Mouse (Mus musculus): Measurements from ENCODE around the gene Jaml. TPM values are rescaled to one million over a fixed set of nuclear protein-coding genes. Genes with fewer than 3 reads are reported as not detected.

The Jaml gene
- polyA plus RNA-seq, 1 experiment, result not detected

DNA sequence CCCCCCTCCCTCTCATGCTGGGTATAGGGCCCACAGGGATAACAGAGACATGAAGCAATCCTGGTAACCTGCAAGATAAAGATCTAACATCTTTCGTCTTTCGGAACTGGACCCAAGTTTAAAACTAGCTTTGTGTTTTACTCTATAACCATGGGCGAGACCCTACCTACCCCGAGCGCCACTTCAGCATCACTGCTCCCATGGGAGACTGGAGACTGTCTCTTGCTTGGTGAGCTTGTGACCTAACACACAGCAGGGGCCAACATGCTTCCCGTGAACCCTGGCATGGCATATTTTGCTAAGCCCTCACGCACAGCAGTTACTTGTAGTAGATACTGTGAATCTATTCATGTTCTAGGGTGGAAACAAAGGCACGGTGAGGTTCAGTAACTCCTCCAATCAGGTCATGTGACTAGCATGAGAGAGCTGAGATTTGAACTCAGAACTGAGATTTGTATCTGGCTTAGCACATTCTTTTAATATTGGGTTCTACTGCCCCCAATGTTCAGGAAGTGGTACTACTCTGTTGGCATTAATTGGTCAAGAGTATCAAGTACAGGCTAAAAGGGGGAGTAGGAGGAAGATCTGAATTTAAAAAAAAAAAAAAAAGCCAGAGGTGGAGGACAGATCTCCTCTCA lies 40.5 kb downstream of the Jaml start:
- no peaks in the 10 kb centered on the region for H3K79me2 ChIP-seq (ENCODE audit: control insufficient read depth, insufficient read depth)
- H3ac ChIP-seq (ENCODE audit: control insufficient read depth, insufficient read length, low read depth), result no peak overlapping the region
- TF ChIP-seq FOSL1 (IDR thresholded peaks at IDR 0.05; ENCODE audit: insufficient read depth, low read length, poor library complexity, severe bottlenecking), result no peak
- no peak for TF ChIP-seq MAX (IDR thresholded peaks at IDR 0.05)
- TF ChIP-seq CTCF (IDR thresholded peaks at IDR 0.05; ENCODE audit: control insufficient read depth, insufficient read depth, insufficient read length), result no peak
- no peaks in the 10 kb centered on the region for H3K79me3 ChIP-seq (ENCODE audit: low read depth)
- H3K36me3 ChIP-seq (ENCODE audit: control insufficient read depth, insufficient read depth), result no peaks in the 10 kb centered on the region
- H3K4me3 ChIP-seq (ENCODE audit: insufficient read depth, poor library complexity, severe bottlenecking), result no peak overlapping the region
- H3K27me3 ChIP-seq (ENCODE audit: control insufficient read depth, insufficient read depth, insufficient read length), result peaks cover 53% of the 10 kb centered on the region

DNA sequence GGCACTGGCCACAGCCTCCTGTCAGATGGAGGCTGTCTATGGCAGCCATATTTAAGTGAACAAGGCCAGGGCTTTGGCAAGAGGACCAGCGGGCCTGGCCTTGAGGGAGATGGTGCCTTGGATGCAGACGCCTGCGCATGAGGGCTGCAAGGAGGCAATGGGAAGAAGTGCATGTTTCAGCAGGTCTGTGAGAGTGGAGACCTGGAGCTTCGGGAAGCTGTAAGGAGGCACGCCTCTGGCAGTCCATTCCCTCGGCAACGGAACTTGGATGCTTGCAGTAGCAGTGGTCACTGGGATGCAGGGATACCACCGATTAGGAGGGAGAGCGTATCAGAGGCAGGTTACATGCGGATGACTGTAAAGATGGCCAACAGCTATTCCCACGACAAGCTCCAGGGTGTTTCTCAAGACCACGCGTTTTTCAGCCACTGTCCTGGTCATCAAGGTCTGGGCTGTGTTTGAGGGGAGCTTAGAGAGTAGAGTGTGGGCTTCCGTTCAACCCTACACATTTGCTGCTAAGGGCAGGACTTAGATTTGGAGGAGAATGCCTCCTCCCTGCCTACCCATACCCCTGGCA lies 41.1 kb downstream of the Jaml start:
- no peaks in the 10 kb centered on the region for H3K79me3 ChIP-seq (ENCODE audit: low read depth)
- TF ChIP-seq MAX (IDR thresholded peaks at IDR 0.05) (no peak), CEBPB (IDR thresholded peaks at IDR 0.05; ENCODE audit: low read depth) (no peak), CTCF (IDR thresholded peaks at IDR 0.05; ENCODE audit: control insufficient read depth, insufficient read depth, insufficient read length) (no peak), FOSL1 (IDR thresholded peaks at IDR 0.05; ENCODE audit: insufficient read depth, low read length, poor library complexity, severe bottlenecking) (no peak), MYOG (IDR thresholded peaks at IDR 0.05; ENCODE audit: control insufficient read depth, extremely low read depth, insufficient read length) (no peak), MYOD1 (IDR thresholded peaks at IDR 0.05; ENCODE audit: control insufficient read depth, insufficient read length, low read depth) (no peak), USF1 (IDR thresholded peaks at IDR 0.05; ENCODE audit: low read depth) (no peak)
- H3K4me3 ChIP-seq (ENCODE audit: insufficient read depth, poor library complexity, severe bottlenecking), result no peak overlapping the region
- no peak overlapping the region for H3ac ChIP-seq (ENCODE audit: control insufficient read depth, insufficient read length, low read depth)
- no peaks in the 10 kb centered on the region for H3K36me3 ChIP-seq (ENCODE audit: control insufficient read depth, insufficient read depth)
- peaks cover 59% of the 10 kb centered on the region for H3K27me3 ChIP-seq (ENCODE audit: control insufficient read depth, insufficient read depth, insufficient read length)
- no peaks in the 10 kb centered on the region for H3K79me2 ChIP-seq (ENCODE audit: control insufficient read depth, insufficient read depth)

DNA sequence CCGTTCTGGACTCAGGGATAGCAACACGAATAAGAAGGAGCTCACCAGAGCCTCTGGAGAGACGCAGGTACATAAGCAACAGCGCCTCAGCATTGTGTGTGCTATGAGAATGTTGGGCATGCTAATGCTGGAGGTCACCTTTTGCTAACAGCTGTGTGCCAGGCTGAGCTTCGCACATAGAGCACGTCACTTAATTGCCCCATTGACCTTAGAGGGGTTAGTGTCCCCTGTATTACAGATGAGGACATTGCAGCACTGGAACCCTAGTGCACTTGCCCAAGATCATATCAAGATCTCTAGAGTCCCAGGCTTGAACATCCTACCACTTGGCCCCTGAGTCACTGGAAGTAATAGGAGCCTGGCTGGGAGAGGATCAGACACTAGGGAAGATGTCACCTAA lies 41.6 kb downstream of the Jaml start:
- Histone ChIP-seq H3K79me2 (ENCODE audit: control insufficient read depth, insufficient read depth) (no peaks in the 10 kb centered on the region), H3K27me3 (ENCODE audit: control insufficient read depth, insufficient read depth, insufficient read length) (peaks cover 60% of the 10 kb centered on the region), H3K79me3 (ENCODE audit: low read depth) (no peaks in the 10 kb centered on the region), H3K4me3 (ENCODE audit: insufficient read depth, poor library complexity, severe bottlenecking) (no peak overlapping the region), H3ac (ENCODE audit: control insufficient read depth, insufficient read length, low read depth) (no peak overlapping the region), H3K36me3 (ENCODE audit: control insufficient read depth, insufficient read depth) (no peaks in the 10 kb centered on the region)
- TF ChIP-seq FOSL1 (IDR thresholded peaks at IDR 0.05; ENCODE audit: insufficient read depth, low read length, poor library complexity, severe bottlenecking) (no peak), MAX (IDR thresholded peaks at IDR 0.05) (no peak)

DNA sequence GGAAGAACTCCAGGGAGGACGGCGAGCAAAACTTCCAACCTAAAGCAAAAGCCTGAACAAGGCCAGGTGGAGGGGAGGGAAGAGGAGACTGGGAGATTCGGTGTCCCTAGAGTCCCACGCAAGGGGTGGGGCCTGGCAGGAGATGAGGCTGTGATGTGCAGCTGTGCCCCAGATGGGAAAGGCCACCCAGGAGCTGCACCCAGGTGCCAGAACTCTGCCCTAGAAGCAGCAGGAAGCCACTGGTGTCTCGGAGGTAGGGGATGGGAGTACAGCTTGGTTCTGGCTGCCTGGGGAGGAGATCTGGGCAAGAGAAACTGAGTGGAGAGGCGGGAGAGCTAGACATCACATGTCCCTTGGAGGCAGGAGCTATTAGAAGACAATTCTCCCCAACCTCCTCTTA lies 42.0 kb downstream of the Jaml start:
- Histone ChIP-seq H3K79me3 (ENCODE audit: low read depth) (no peaks in the 10 kb centered on the region), H3K4me3 (ENCODE audit: insufficient read depth, poor library complexity, severe bottlenecking) (no peak overlapping the region), H3K36me3 (ENCODE audit: control insufficient read depth, insufficient read depth) (no peaks in the 10 kb centered on the region), H3ac (ENCODE audit: control insufficient read depth, insufficient read length, low read depth) (no peak overlapping the region), H3K27me3 (ENCODE audit: control insufficient read depth, insufficient read depth, insufficient read length) (peaks cover 58% of the 10 kb centered on the region), H3K79me2 (ENCODE audit: control insufficient read depth, insufficient read depth) (no peaks in the 10 kb centered on the region)
- no peak for TF ChIP-seq MYOG (IDR thresholded peaks at IDR 0.05; ENCODE audit: control insufficient read depth, extremely low read depth, insufficient read length)
- no peak for TF ChIP-seq CEBPB (IDR thresholded peaks at IDR 0.05; ENCODE audit: low read depth)
- no peak for TF ChIP-seq MAX (IDR thresholded peaks at IDR 0.05)
- TF ChIP-seq CTCF (IDR thresholded peaks at IDR 0.05; ENCODE audit: control insufficient read depth, insufficient read depth, insufficient read length), result no peak
- no peak for TF ChIP-seq USF1 (IDR thresholded peaks at IDR 0.05; ENCODE audit: low read depth)
- TF ChIP-seq FOSL1 (IDR thresholded peaks at IDR 0.05; ENCODE audit: insufficient read depth, low read length, poor library complexity, severe bottlenecking), result no peak

DNA sequence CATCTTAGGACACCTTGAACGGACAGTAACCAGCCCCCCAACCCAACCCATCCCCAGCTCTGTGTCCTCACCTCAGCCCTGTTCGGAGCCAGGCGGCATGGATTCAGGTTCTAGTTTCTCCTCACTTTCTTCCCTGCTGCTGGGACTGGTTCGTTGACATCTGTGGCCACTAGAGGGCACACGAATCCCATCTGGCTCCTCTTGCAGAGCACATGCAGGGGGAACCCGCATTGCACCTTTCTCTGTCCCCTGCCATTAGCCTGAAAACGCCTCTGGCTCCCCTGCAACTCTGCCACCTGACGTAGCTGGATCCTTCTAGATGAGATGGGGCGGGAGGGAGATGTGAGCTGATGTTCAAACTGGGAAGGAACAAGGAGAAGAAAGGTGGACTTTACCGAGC lies 42.8 kb downstream of the Jaml start:
- Histone ChIP-seq H3ac (ENCODE audit: control insufficient read depth, insufficient read length, low read depth) (no peak overlapping the region), H3K79me3 (ENCODE audit: low read depth) (no peaks in the 10 kb centered on the region), H3K4me3 (ENCODE audit: insufficient read depth, poor library complexity, severe bottlenecking) (no peak overlapping the region), H3K36me3 (ENCODE audit: control insufficient read depth, insufficient read depth) (no peaks in the 10 kb centered on the region), H3K79me2 (ENCODE audit: control insufficient read depth, insufficient read depth) (no peaks in the 10 kb centered on the region), H3K27me3 (ENCODE audit: control insufficient read depth, insufficient read depth, insufficient read length) (peaks cover 58% of the 10 kb centered on the region)
- no peak for TF ChIP-seq USF1 (IDR thresholded peaks at IDR 0.05; ENCODE audit: low read depth)
- peak; percentile 79 for TF ChIP-seq CTCF (IDR thresholded peaks at IDR 0.05; ENCODE audit: control insufficient read depth, insufficient read depth, insufficient read length)

DNA sequence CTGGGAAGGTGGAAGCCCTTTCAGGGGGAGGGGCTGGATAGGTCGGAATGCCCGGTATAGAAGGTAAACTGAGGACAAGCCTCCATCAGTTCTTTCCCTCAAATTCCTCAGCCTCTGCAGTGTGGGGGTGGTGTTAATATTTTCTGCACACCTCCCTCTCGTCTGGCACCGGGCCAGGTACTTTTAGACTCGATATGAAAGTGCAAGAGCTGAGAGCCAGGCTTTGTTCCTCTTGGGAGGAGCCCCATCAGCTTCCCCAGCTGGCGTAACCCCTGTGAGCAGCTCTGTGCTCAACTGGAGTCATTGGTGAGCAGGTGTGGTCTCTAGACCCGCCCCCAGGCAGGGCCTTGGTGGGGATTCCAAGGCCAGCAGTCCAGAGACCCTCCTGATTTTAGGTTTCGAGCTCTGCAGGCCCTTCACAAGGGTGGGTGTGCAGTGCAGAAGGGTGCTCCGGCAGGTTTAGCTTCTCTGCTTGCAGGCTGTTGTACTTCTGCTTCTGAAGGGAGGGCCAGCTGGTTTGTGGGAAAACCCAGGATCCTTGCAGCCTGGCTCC lies 43.3 kb downstream of the Jaml start:
- Histone ChIP-seq H3K4me3 (ENCODE audit: insufficient read depth, poor library complexity, severe bottlenecking) (no peak overlapping the region), H3K79me3 (ENCODE audit: low read depth) (no peaks in the 10 kb centered on the region), H3ac (ENCODE audit: control insufficient read depth, insufficient read length, low read depth) (no peak overlapping the region), H3K79me2 (ENCODE audit: control insufficient read depth, insufficient read depth) (no peaks in the 10 kb centered on the region), H3K27me3 (ENCODE audit: control insufficient read depth, insufficient read depth, insufficient read length) (peaks cover 61% of the 10 kb centered on the region), H3K36me3 (ENCODE audit: control insufficient read depth, insufficient read depth) (no peaks in the 10 kb centered on the region)
- TF ChIP-seq FOSL1 (IDR thresholded peaks at IDR 0.05; ENCODE audit: insufficient read depth, low read length, poor library complexity, severe bottlenecking) (no peak), MYOG (IDR thresholded peaks at IDR 0.05; ENCODE audit: control insufficient read depth, extremely low read depth, insufficient read length) (no peak), CEBPB (IDR thresholded peaks at IDR 0.05; ENCODE audit: low read depth) (no peak), USF1 (IDR thresholded peaks at IDR 0.05; ENCODE audit: low read depth) (no peak), MAX (IDR thresholded peaks at IDR 0.05) (no peak), CTCF (IDR thresholded peaks at IDR 0.05; ENCODE audit: control insufficient read depth, insufficient read depth, insufficient read length) (no peak), MYOD1 (IDR thresholded peaks at IDR 0.05; ENCODE audit: control insufficient read depth, insufficient read length, low read depth) (no peak)

Measured in C2C12 (cell line).